Mouse (Mus musculus): ENCODE measurements at regions not wholly inside any gene's neighbourhood (a gene's known extent, or its start where the extent isn't known, plus 50 kb on each side); places are given as distances from the start of the nearest gene placed in this dataset.

DNA sequence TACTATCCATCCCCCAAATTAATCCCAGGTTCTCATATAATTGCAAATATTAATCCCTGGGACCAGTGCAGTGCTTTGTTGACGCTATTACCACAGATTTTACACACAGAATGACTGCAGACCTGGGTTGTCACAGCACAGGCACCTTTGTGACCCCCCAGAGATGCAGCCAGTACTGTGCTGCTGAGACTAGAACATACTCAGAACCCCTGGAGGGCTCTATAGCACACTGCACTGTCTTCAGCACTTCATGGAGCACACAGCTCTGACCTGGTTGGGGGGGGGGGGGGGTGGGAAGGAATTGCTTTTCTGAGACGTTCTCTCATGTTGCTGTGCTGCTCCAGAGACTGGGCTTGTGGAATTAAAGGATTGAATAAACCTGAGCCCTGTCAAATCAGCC, 154.9 kb upstream of the Gm34302 start:
- no peak for DNase-seq

DNA sequence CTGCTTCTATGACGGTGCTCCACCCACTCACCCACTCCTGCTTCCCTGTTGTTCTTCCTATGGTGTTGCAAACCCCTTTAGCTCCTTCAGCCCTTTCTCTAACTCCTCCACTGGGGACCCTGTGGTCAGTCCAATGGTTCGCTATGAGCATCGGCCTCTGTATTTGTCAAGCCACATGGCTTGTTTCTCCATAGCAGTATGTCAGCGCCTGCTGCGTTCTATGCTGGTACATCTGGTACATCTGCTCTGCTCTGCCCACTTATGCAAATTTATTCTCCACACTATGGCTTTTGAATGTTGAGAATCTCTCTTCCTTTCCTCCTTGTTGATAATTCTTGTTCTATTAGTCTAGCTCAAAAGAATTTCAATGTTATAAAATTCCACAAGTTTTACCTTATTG, 154.2 kb upstream of the Gm34302 start:
- DNase-seq, result no peak

DNA sequence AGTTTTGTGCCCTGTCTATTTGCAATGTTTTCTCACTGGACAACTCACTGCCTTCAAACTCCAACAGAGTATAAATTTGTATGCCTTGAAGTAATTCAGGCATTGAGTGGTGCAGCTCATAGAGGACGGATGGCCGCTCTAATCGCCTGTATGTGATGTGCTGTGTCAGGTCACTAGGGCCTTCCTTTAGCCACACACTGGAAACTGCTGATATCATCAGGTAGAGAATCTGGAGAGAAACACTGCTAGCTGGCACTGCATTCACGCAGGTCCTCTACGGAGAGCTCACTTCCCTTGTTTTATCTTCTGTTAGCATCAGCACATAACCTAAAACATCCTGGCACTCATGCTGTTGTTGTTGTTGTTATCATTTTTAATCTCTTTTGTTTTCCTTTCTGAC, 144.0 kb upstream of the Gm34302 start:
- DNase-seq, result no peak

DNA sequence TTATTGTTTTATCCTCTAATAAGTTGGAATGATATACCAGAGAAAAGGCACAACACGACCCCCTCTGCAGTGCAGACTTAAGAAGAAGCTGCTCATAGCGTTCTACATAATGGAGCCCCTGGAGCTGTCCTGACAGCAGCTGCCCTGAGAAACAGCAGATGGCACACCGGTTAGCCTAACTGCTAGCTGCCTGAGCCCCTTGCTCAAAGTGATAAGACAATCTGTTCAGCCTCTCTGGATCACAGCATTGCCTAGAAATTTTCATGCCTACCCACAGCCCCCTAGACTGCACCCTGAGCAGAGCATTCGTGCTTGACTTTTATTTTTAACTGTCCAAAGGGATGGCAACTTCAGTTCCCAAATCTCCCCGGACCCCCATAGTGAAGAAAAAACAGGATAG, 132.4 kb upstream of the Gm34302 start:
- no peak for DNase-seq

DNA sequence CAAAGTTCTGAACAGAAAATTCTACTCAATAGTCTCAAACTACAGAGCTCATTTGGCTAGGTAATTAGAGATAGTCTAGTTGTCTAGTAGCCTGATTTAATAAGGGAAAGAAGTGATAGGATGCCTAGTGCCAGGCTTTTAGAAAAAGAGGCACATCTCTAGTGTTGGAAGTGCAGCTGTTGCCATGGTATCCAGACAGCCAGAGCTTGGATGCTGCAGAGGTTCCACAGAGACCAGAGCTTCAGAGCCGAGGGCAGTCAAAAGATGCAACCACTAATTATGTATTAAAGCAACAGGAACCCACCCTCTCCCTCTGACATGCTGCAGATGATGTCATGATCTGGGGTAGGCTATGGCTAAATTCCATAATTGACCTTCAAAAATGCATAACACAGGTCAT, 130.0 kb upstream of the Gm34302 start:
- no peak for DNase-seq

DNA sequence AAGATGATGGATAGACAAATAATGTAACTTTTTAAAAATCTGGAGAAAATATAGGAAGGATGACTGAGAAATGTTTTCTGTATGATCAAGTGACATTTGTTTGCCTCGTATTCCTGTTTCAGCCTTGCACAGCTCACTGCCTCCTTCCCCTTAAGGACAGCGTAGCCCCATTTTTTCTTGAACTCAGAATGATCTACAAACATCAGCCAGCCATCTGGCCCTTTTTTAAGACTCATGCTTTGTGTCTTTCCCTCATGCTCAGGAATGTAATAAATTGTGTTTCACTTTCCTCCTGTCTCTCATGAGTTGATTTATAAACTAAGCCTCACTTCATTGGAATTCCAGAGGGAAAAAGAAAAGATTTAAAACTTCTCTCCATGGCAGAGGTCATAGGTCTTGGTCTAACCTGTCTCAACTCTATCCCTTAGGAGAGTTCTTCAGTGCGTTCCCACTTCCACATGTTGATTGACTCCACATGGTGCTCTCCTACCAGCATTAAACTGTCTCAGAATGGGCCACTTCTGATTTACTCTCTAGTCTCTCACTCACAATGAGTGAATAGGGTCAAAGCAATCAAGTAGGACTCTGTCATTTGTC, 129.2 kb upstream of the Gm34302 start:
- DNase-seq, result no peak

DNA sequence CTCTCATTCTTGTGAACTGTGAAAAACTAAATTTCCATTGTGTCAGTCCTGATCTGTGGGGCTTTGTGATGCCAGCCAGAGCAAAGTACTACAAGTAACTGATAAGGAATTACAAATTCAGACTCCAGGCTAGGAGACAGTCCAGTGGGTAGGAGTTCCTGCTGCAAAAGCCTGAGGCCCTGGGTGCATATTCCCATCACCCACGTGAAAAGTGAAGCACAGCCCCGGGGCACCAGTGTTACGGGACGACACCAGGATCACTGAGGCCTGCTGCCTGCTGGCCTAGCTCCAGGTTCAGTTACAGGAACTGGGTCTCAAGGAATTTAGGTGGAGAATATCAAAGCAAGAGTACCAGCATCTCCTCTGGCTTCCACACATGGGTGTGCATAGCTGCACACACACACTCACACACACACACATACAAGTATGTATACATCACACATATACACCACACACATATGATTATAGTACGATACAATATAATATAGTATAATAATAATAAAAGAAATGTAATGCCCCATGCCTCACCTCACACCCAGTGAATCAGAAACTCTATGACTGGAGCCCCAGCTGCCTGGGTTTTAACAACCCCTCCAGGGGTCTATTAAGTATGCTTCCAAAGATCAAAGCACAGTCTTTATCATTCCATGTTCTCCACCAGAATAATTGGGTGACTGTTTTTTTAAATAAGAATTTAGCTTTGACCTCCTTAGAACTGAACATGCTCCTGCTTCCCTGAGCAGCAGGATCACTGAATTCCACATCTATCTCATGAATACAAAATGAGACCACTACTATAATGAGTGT, 126.6 kb upstream of the Gm34302 start:
- no peak for DNase-seq

DNA sequence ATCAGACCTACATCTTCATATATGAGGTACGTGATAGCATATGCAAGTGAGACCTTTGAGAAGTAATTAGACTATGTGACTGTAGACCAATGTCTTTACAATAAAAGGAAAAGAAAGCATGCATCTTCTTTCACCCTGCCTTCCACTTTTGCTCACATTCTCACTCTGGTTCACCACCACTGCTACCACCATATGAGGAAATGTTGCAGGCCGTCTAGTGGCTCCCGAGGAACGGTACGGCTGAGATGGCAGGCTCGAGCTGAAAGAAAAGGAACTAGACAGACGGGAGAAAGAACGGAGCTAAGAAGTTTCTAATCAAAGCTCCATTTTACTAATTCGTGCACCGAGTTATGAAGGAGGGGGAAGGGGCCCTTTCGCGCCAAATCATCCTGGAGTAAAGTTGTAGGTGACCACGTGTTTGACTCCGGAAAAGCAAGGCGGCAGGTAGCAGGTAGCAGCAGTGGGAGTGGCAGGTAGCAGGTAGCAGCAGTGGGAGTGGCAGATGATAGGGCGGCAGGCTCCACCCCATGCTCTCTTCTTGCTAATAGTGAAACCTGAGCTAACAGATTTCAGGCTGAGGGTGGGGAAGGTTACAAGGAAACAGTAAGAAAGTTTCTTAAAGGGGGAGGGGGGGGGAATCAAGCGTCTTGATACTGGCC, 125.9 kb upstream of the Gm34302 start:
- peak; percentile 50 for DNase-seq

DNA sequence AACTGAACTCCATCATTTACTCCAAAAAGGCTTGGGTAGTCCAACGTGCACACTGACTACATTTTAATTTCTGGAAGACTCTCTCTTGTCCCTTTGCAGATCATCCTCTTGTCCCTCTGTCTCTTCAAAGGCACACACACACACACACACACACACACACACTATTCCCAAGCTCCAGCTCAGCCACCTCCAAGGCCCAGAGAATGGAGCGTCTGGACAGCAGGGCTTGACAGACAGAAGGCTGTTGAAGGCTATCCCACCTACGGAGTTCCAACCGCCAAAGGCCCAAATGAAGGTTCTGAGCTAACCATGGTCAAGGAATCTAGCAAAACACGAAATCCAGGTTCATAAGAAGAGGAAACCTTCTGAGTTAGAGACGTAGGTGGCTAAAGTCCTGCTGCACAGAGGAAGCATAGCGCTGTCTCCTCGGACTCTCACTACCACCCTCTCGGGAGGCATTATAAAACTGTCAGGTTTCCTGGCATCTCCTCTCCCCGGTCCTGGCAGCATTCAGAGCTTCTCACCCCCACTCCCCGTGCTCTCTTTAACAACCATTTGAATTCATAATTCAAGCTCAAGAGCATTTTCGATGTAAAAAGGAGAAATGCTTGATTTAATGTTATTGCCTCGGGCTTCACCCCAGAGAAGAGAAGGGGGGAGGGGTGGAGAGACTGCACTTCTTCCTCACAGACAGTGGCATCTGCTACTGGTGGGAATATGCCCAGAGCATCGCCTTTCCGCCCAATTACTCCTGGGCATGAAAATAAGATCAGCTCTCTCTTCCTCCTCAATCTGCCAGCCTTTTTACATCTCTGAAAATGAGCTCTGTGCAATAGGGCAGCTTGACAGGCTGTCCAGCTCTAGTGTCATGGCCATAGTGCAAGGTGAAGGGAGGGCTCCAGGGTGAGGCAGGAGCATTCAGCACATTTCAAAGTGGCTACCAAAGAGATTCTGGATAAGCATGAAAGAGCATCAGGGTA, 99.3 kb upstream of the Gm34302 start:
- no peak for DNase-seq

DNA sequence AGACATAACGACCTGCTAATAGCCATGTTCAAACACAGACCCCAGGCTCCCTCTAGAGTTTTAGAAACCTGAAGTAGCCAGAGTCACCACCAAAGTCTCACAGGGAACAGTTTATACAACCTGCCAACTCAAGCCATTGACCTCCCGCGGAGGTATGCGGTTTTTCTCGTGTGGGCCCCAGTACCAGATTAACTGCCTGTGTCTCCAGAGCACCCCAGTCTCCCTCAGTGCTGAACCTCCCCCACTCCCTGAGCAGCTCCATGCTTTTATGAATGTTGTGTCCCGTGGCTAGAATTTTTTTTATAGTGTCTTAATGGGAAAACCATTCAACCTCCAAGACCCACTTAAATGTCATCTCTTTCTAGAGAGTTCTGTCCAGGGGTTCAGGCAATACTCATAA, 98.5 kb upstream of the Gm34302 start:
- no peak for DNase-seq

DNA sequence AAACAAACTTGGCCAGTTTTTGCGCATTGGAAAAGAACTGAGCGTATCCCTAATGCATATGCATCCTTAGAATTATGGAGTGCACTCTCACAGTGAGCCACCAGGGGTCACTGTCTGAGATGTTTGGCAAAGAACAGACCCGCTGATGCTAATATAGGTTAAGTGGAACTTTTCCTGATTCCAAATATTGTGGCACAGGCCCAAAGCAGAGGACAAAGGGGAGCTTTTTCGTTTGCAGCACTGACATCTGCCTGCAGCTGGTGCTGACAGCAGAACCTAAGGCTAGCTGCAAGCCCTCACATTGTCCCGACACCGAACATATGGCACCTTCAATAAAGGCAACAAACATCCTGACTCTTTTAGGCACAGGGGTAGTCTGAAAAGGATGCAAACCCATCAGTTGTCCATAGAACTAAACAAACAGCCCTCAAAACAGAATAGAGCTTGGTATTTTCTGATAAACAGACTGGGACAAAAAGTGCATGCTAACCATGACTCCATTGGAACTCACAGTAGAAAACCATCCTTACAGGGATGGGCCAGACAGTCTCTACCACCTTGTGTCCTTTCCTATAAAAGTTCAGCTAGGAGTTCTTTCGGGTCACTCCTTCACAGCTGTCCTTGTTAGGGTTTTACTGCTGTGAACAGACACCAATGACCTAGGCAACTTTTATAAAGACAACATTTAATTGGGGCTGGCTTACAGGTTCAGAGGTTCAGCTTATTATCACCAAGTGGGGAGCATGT, 87.1 kb upstream of the Gm34302 start:
- peak; percentile 81 for DNase-seq

DNA sequence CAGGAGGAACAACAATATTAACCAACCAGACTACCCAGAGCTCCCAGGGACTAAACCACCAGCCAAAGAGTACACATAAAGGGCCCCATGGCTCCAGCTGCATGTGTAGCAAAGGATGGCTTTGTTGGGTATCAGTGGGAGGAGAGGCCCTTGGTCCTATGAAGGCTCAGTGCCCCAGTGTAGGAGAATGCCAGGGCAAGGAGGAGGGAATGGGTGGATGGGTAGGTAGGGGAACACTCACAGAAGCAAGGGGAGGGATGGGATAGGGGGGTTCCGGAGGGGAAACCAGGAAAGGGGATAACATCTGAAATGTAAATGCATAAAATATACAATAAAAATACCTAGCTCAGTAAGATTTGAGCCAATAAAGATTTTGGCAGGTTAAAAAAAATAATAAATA, 86.4 kb upstream of the Gm34302 start:
- no peak for DNase-seq

DNA sequence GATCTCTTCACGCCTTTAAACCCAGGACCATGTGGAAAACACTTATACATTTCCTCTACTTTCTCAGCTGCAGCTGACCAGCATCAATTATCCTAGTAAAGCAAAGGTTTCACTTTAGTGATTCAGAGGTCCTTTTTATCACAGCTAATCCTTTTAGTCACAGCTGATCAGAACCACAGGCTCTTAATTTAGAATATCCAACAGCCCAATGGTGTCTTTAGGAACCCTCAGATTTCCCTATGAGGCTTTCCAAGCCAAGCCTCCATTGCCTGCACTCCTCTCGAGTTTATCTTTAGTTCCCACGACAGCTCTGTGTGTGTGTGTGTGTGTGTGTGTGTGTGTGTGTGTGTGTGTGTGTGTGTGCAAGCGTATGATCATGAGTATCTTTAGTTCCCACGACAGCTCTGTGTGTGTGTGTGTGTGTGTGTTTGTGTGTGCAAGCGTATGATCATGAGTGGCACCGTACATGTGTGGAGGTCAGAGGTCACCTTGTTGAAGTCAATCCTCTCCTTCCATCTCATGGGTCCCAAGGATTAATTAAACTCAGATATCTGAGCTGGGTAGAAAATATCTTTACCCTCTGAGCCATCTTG, 85.4 kb upstream of the Gm34302 start:
- no peak for DNase-seq

DNA sequence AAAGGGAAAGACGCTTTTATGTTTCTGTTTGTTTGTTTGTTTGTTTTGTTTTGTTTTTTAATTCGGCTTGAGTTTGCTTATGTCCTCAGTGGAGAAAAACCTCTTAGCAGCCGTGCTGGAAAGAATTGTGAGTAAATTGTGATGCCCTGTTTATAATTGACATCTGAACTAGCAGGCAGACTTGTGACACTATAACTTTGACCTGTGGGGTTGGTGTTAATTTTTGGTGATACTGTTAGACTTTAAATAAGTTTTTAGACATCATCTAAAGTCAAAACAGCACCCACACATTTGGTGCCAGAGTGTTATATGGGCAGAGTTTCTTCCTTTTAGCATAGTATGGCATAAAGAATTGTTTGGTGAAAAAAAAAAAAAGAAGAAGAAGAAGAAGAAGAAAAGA, 84.0 kb upstream of the Gm34302 start:
- no peak for DNase-seq

DNA sequence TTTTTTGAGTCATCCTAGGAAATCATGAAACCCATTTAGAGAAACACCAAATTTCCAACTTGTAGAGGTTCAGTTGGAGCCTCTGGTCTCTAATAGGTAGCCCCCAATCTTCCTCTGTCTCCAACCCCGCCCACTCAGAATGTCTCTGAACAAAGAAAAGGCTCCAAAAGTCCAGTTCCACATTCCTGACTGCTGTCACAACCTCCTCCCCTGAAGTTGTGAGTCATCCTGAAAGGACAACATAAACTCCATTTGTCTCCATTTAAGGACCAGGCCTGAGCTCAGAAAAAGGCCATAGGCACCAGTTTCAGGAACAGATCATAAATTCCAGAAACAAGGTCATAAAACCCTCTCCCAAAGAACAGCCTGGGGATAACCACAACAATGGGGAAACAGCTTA, 79.4 kb upstream of the Gm34302 start:
- DNase-seq, result no peak

DNA sequence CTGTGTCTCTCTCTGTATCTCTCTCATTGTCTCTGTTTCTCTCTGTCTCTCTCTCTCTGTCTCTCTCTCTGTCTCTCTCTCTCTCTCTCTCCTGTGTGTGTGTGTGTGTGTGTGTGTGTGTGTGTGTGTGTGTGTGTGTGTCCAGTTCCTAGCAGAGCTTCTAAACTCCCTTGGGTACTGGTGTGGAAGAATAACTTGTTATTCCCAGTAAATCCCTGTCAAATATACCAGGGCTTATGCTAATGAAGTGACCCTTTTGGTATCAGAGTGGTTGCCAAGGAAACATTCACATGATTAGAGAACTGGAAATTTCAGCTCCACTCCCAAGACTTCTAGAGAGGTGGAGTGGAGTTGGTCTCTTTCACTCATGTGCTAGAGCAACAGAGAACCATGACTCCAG, 78.9 kb upstream of the Gm34302 start:
- DNase-seq, result no peak

DNA sequence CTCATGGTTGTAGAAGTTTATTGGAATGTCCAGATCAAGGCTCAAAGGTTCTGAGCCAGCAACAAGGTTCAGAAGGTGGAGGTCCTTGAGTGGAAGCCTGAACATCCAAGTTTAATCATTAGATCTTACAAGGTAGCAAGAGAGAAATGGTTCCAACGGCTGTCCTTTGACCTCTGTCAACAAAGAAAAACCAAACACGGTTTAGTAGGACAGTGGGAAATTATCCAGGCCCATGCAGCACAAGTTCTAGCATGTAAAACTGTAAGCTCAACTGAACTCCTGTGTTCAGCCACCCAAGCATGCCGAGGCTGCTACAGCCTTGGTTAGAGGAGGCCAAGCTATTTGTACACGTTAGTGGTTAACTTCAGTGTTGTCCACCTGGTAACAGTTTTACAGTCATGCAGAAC, 77.1 kb upstream of the Gm34302 start:
- no peak for DNase-seq

DNA sequence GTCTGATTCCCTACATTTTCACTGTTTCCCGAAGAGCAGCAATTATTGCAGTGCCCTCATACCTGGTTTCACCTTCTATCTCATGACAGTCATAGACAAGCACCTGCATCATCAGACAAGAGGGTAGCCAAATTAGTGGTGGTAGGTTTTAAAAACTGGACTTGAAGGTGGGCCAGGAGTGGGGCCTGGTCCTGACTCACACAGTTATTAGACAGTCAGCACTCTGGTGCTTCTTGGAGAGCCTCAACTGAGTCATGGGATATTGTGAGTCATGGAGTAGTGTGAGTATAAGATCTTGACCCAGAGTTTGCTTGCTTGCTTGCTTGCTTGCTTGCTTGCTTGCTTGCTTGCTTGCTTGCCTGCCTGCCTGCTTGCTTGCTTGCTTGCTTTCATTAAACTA, 73.1 kb upstream of the Gm34302 start:
- DNase-seq, result no peak

DNA sequence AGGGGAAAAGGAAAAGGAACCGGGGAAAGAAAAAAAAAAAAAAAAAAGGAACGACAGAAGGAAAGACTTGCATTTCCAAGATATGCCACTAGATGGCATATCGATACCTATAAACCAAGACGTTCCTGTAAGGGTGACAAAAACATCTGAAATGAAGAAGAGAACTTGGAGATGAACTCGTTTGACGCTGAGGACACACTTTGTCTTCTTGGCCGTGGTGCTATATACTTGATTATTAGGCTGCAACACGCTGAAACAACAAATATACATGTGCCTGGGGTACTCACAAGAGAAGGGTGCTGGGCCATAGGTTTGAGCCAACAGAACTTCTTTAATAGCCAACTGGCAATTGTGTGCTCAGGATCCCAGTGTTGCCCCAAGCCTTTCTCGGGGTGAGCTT, 71.2 kb upstream of the Gm34302 start:
- DNase-seq, result peak; percentile 74

DNA sequence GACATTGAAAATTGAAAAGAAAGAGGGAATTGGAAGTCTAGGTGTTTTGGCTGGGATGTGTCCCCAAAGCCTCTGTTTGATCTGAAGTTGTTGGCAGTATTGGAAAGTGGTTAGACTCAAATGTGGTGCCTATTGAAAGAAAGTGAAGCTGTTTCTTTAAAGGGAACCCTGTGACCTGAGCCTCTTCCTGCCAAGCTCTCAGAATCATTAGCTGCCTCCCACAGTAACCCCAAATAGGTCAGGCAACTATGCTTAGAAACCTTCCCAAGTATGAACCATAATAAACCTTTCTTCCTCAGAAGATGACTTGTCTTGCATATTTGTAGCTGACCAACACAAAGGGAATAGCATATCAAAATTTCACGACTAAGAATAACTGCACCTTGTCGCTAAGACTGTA, 69.7 kb upstream of the Gm34302 start:
- no peak for DNase-seq

DNA sequence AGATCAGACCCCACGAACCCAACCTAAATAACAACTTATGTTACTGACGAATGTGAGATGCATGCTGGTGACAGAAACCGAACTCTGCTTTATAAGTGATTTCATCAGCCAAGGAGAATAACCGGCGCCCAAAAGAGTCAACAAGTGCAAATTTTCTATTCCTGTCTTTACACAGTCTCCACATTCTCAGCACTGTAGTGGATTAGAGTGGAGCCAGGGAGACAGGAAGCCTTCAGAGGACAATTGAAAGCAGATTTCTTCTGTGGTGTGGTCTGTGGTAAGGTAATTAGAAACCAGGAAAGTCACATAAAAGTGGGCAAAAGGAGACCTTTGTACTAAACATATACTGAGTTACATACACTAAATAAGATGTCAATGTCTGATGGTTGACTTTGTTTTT, 68.0 kb upstream of the Gm34302 start:
- DNase-seq, result no peak
